Mouse (Mus musculus) left cerebral cortex, adult 9 months (tissue): ENCODE measurements around the gene Ppp1r14b.
A peak's percentile ranks its signal among the peaks of the same experiment; 100 is the strongest.

Experiments used
- DNase-seq, 2 experiments: peaks; one replicate each; pipeline ENCODE4 v3.0.0; 2022; ENCODE audit warnings: low spot score in 2 of 2

The Ppp1r14b gene

GRCm38 (mm10) chr19:6942764-6943163 is 32.0 kb upstream of the Ppp1r14b start:
- DNase-seq = no peak

GRCm38 (mm10) chr19:6943709-6944108 is 31.1 kb upstream of the Ppp1r14b start:
- no peak for DNase-seq

GRCm38 (mm10) chr19:6947742-6948141 is 27.0 kb upstream of the Ppp1r14b start:
- no peak for DNase-seq

GRCm38 (mm10) chr19:6948186-6948585 is 26.6 kb upstream of the Ppp1r14b start:
- DNase-seq = no peak

- no peak for DNase-seq
These were observed 25.2 kb upstream of the Ppp1r14b start for GRCm38 (mm10) chr19:6949532-6949931.

- no peak for DNase-seq
These were observed 24.8 kb upstream of the Ppp1r14b start for GRCm38 (mm10) chr19:6949951-6950350.

GRCm38 (mm10) chr19:6950613-6951153 is 24.1 kb upstream of the Ppp1r14b start:
- peak in 1 of 2 experiments; percentile 69 for DNase-seq

- peak; percentile 91 to 96 for DNase-seq
These were observed 23.3 kb upstream of the Ppp1r14b start for GRCm38 (mm10) chr19:6951381-6951968.

GRCm38 (mm10) chr19:6951994-6952711 is 22.6 kb upstream of the Ppp1r14b start:
- peak in 1 of 2 experiments; percentile 72 for DNase-seq

GRCm38 (mm10) chr19:6952712-6953037 is 22.1 kb upstream of the Ppp1r14b start:
- no peak for DNase-seq

- no peak for DNase-seq
These were observed 20.7 kb upstream of the Ppp1r14b start for GRCm38 (mm10) chr19:6954046-6954445.

GRCm38 (mm10) chr19:6955424-6955823 is 19.3 kb upstream of the Ppp1r14b start:
- DNase-seq = no peak

- no peak for DNase-seq
These were observed 18.3 kb upstream of the Ppp1r14b start for GRCm38 (mm10) chr19:6956461-6956860.

GRCm38 (mm10) chr19:6968491-6969271 is 6.1 kb upstream of the Ppp1r14b start:
- no peak for DNase-seq

- DNase-seq = no peak
These were observed 5.5 kb upstream of the Ppp1r14b start for GRCm38 (mm10) chr19:6969291-6969664.

GRCm38 (mm10) chr19:6969665-6970381 is 4.9 kb upstream of the Ppp1r14b start:
- DNase-seq = no peak

GRCm38 (mm10) chr19:6970460-6971085 is 4.2 kb upstream of the Ppp1r14b start:
- DNase-seq = no peak

GRCm38 (mm10) chr19:6971644-6972043 is 3.1 kb upstream of the Ppp1r14b start:
- DNase-seq = no peak

- no peak for DNase-seq
These were observed 2.4 kb upstream of the Ppp1r14b start for GRCm38 (mm10) chr19:6972247-6972917.

- no peak for DNase-seq
These were observed 1.1 kb upstream of the Ppp1r14b start for GRCm38 (mm10) chr19:6973581-6974190.
